Mouse (Mus musculus) left cerebral cortex, postnatal 36 days (tissue): Measurements from ENCODE around the gene Akt3. TPM values are rescaled to one million over a fixed set of nuclear protein-coding genes. Genes with fewer than 3 reads are reported as not detected.

Experiments used
- DNase-seq, 2 experiments: peaks; one replicate each; pipeline ENCODE4 v3.0.0; 2021 to 2022; ENCODE audit warnings: low spot score in 2 of 2, mixed read lengths in 1 of 2
- intact Hi-C: fragments of 180-260 bp; cut with DNase I; formaldehyde crosslinking; loops from one replicate; pipeline ENCODE4 v1.15.1; 2025
- total RNA-seq, 2 experiments: library from RNA; stranded (reverse); gene quantifications; 2 replicates each; pipeline ENCODE4 v1.2.3; 2021

The Akt3 gene
- total RNA-seq, 2 experiments from 2014 or later, result 215 to 242 TPM

GRCm38 (mm10) chr1:177015917-177016316 lies 242.1 kb downstream of the Akt3 start:
- no peak for DNase-seq
- intact Hi-C loops, result no loop called here

GRCm38 (mm10) chr1:177014921-177015439 lies 243.0 kb downstream of the Akt3 start:
- intact Hi-C loops, result no loop called here
- DNase-seq, result no peak

- DNase-seq, result no peak
- intact Hi-C loops, result no loop called here
Measured at GRCm38 (mm10) chr1:177014346-177014745, 243.7 kb downstream of the Akt3 start.

- DNase-seq, result no peak
- intact Hi-C loops, result no loop called here
Measured at GRCm38 (mm10) chr1:177013776-177014175, 244.2 kb downstream of the Akt3 start.

- no peak for DNase-seq
- intact Hi-C loops, result no loop called here
Measured at GRCm38 (mm10) chr1:177013313-177013712, 244.7 kb downstream of the Akt3 start.

- intact Hi-C loops, result no loop called here
- DNase-seq, result peak in 1 of 2 experiments; percentile 2
Measured at GRCm38 (mm10) chr1:177012774-177013173, 245.2 kb downstream of the Akt3 start.

- DNase-seq, result no peak
- intact Hi-C loops, result no loop called here
Measured at GRCm38 (mm10) chr1:177011688-177012087, 246.3 kb downstream of the Akt3 start.

GRCm38 (mm10) chr1:177010607-177011302 lies 247.2 kb downstream of the Akt3 start:
- intact Hi-C loops, result no loop called here

GRCm38 (mm10) chr1:177010041-177010440 lies 248.0 kb downstream of the Akt3 start:
- intact Hi-C loops, result no loop called here
- no peak for DNase-seq

More at GRCm38 (mm10) chr1:177010607-177011302, 247.2 kb downstream of the Akt3 start:
- no peak for DNase-seq

GRCm38 (mm10) chr1:177008777-177009176 lies 249.2 kb downstream of the Akt3 start:
- no peak for DNase-seq
- intact Hi-C loops, result no loop called here

- no peak for DNase-seq
- intact Hi-C loops, result no loop called here
Measured at GRCm38 (mm10) chr1:177007405-177007804, 250.6 kb downstream of the Akt3 start.

GRCm38 (mm10) chr1:177004041-177004741 lies 253.8 kb downstream of the Akt3 start:
- DNase-seq, result no peak
- intact Hi-C loops, result no loop called here

- intact Hi-C loops, result no loop called here
- DNase-seq, result no peak
Measured at GRCm38 (mm10) chr1:177002951-177003350, 255.1 kb downstream of the Akt3 start.

- intact Hi-C loops, result no loop called here
- no peak for DNase-seq
Measured at GRCm38 (mm10) chr1:176999011-176999410, 259.0 kb downstream of the Akt3 start.

- no peak for DNase-seq
- intact Hi-C loops, result no loop called here
Measured at GRCm38 (mm10) chr1:176997711-176998689, 260.0 kb downstream of the Akt3 start.

GRCm38 (mm10) chr1:176997254-176997653 lies 260.7 kb downstream of the Akt3 start:
- intact Hi-C loops, result no loop called here
- no peak for DNase-seq

GRCm38 (mm10) chr1:176996630-176997201 lies 261.3 kb downstream of the Akt3 start:
- DNase-seq, result peak; percentile 49 to 55
- intact Hi-C loops, result no loop called here

- no peak for DNase-seq
- intact Hi-C loops, result no loop called here
Measured at GRCm38 (mm10) chr1:176996166-176996565, 261.8 kb downstream of the Akt3 start.

- intact Hi-C loops, result no loop called here
- no peak for DNase-seq
Measured at GRCm38 (mm10) chr1:176995419-176995775, 262.6 kb downstream of the Akt3 start.
